Mouse (Mus musculus): ENCODE results near the gene Fam81a. TPM values are rescaled to one million over a fixed set of nuclear protein-coding genes. Genes with fewer than 3 reads are reported as not detected.

The Fam81a gene
- total and polyA plus RNA-seq, 3 experiments, result 0.13 TPM; not detected in 2

- no peak overlapping the region for H3K27ac ChIP-seq (ENCODE audit: insufficient read depth, low read depth)
- no peak overlapping the region for H3K4me2 ChIP-seq (ENCODE audit: insufficient read depth, low read depth, poor library complexity, severe bottlenecking)
- no peaks in the 10 kb centered on the region for H3K9me3 ChIP-seq (replicated peaks; ENCODE audit: low read length)
- H3K36me3 ChIP-seq (replicated peaks in 1 of 2; ENCODE audit: control insufficient read depth in 1 of 2, insufficient read depth in 1 of 2, low read length in 1 of 2), result no peaks in the 10 kb centered on the region
- no peak for DNase-seq (ENCODE audit: extremely low read depth)
- H3K4me3 ChIP-seq (replicated peaks in 1 of 3; ENCODE audit: low read depth in 2 of 3, low read length in 2 of 3, poor library complexity in 1 of 3), result no peak overlapping the region
- TF ChIP-seq MAZ (IDR thresholded peaks at IDR 0.05; ENCODE audit: low read depth, low read length) (no peak), MYC (IDR thresholded peaks at IDR 0.05; ENCODE audit: low read depth, low read length) (no peak), GABPA (IDR thresholded peaks at IDR 0.05; ENCODE audit: insufficient replicate concordance, low read depth, low read length) (no peak), SIN3A (IDR thresholded peaks at IDR 0.05; ENCODE audit: low read length) (no peak), CHD1 (IDR thresholded peaks at IDR 0.05; ENCODE audit: low read depth, low read length) (no peak), TBP (conservative IDR thresholded peaks at IDR 0.05; ENCODE audit: low read depth, low read length) (no peak), NELFE (IDR thresholded peaks at IDR 0.05; ENCODE audit: low read depth, low read length) (no peak), POLR2AphosphoS2 (IDR thresholded peaks at IDR 0.05; ENCODE audit: low read depth, low read length) (no peak)
- peaks cover 5 to 31% of the 10 kb centered on the region in 2 experiments; a peak in 3 of 4 replicates for H3K4me1 ChIP-seq (ENCODE audit: control insufficient read depth in 1 of 2, insufficient read depth in 2 of 2)
- no peaks in the 10 kb centered on the region for H3K79me2 ChIP-seq (replicated peaks; ENCODE audit: control insufficient read depth, extremely low read depth, insufficient read depth, poor library complexity, severe bottlenecking)
- peaks cover 2% of the 10 kb centered on the region for H3K27me3 ChIP-seq (replicated peaks)
- no peak overlapping the region for H3K9ac ChIP-seq (ENCODE audit: insufficient read depth, low read depth)
- in situ Hi-C loops (cut with MboI; ENCODE audit: low pct_ligation_motif_present, low pct_unique_long_range_greater_than_20kb, low sequenced_read_pairs), result loop anchor here (5.0 kb wide), 1 partner anchor 51 kb away; no protein-coding TSS in a partner anchor
- dilution Hi-C loops (cut with MboI; ENCODE audit: extremely low pct_ligation_motif_present, extremely low pct_unique_long_range_greater_than_20kb, low sequenced_read_pairs), result no loop called here
Observed at GRCm38 (mm10) chr9:70078034-70078433, 64.3 kb downstream of the Fam81a start.

GRCm38 (mm10) chr9:70077170-70077569 lies 65.2 kb downstream of the Fam81a start:
- H3K27ac ChIP-seq (ENCODE audit: insufficient read depth, low read depth), result no peak overlapping the region
- in situ Hi-C loops (cut with MboI; ENCODE audit: low pct_ligation_motif_present, low pct_unique_long_range_greater_than_20kb, low sequenced_read_pairs) (loop anchor here (5.0 kb wide), 1 partner anchor 50 kb away; no protein-coding TSS in a partner anchor), dilution Hi-C loops (cut with MboI; ENCODE audit: extremely low pct_ligation_motif_present, extremely low pct_unique_long_range_greater_than_20kb, low sequenced_read_pairs) (no loop called here)
- no peak for TF ChIP-seq CHD2 (IDR thresholded peaks at IDR 0.05; ENCODE audit: low read length)
- no peak for TF ChIP-seq MYC (IDR thresholded peaks at IDR 0.05; ENCODE audit: low read depth, low read length)
- TF ChIP-seq EP300 (IDR thresholded peaks at IDR 0.05; ENCODE audit: low read length), result no peak
- TF ChIP-seq GABPA (IDR thresholded peaks at IDR 0.05; ENCODE audit: insufficient replicate concordance, low read depth, low read length), result no peak
- no peak for TF ChIP-seq RCOR1 (conservative IDR thresholded peaks at IDR 0.05; ENCODE audit: low read depth, low read length)
- H3K27me3 ChIP-seq (replicated peaks), result peaks cover 2% of the 10 kb centered on the region
- no peak overlapping the region for H3K4me3 ChIP-seq (replicated peaks in 1 of 3; ENCODE audit: low read depth in 2 of 3, low read length in 2 of 3, poor library complexity in 1 of 3)
- peaks cover 5 to 31% of the 10 kb centered on the region in 2 experiments; a peak in 3 of 4 replicates for H3K4me1 ChIP-seq (ENCODE audit: control insufficient read depth in 1 of 2, insufficient read depth in 2 of 2)
- DNase-seq (ENCODE audit: extremely low read depth), result no peak
- H3K9me3 ChIP-seq (replicated peaks; ENCODE audit: low read length), result no peaks in the 10 kb centered on the region
- no peak overlapping the region for H3K9ac ChIP-seq (ENCODE audit: insufficient read depth, low read depth)
- H3K36me3 ChIP-seq (replicated peaks in 1 of 2; ENCODE audit: control insufficient read depth in 1 of 2, insufficient read depth in 1 of 2, low read length in 1 of 2), result no peaks in the 10 kb centered on the region
- no peaks in the 10 kb centered on the region for H3K79me2 ChIP-seq (replicated peaks; ENCODE audit: control insufficient read depth, extremely low read depth, insufficient read depth, poor library complexity, severe bottlenecking)
- no peak overlapping the region for H3K4me2 ChIP-seq (ENCODE audit: insufficient read depth, low read depth, poor library complexity, severe bottlenecking)

DNA sequence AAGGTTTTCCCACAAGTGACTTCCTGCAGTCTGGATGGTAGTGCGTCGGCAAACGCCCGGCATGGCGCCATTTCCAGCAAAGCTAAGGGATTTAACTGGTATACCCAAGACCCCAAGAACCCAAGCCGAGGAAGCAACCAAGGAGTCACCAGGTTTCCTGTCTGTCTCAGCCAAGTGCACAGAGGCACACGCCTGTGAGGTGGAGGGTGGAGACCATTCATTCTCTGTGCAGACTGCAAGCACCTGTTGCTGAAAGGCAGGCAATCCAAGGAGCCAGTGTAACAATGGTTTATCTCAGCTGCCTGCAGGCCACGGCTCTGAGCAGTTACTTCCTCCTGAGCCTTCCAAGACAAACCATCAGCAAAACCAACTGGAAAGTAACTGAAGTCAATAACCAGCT lies 70.0 kb downstream of the Fam81a start:
- Histone ChIP-seq H3K9me3 (replicated peaks; ENCODE audit: low read length) (no peaks in the 10 kb centered on the region), H3K4me3 (replicated peaks in 1 of 3; ENCODE audit: low read depth in 2 of 3, low read length in 2 of 3, poor library complexity in 1 of 3) (no peak overlapping the region), H3K9ac (ENCODE audit: insufficient read depth, low read depth) (no peak overlapping the region), H3K36me3 (replicated peaks in 1 of 2; ENCODE audit: control insufficient read depth in 1 of 2, insufficient read depth in 1 of 2, low read length in 1 of 2) (no peaks in the 10 kb centered on the region), H3K4me1 (ENCODE audit: control insufficient read depth in 1 of 2, insufficient read depth in 2 of 2) (no peaks in the 10 kb centered on the region), H3K4me2 (ENCODE audit: insufficient read depth, low read depth, poor library complexity, severe bottlenecking) (no peak overlapping the region), H3K27me3 (replicated peaks) (peaks cover 2% of the 10 kb centered on the region), H3K79me2 (replicated peaks; ENCODE audit: control insufficient read depth, extremely low read depth, insufficient read depth, poor library complexity, severe bottlenecking) (no peaks in the 10 kb centered on the region), H3K27ac (ENCODE audit: insufficient read depth, low read depth) (no peak overlapping the region)
- TF ChIP-seq CTCF (conservative IDR thresholded peaks at IDR 0.05 in 1 of 2, IDR thresholded peaks at IDR 0.05 in 1 of 2; ENCODE audit: low read depth in 2 of 2, low read length in 2 of 2), result no peak
- TF ChIP-seq ZKSCAN1 (IDR thresholded peaks at IDR 0.05; ENCODE audit: borderline replicate concordance, low read depth, low read length), result no peak
- TF ChIP-seq MYC (IDR thresholded peaks at IDR 0.05; ENCODE audit: low read depth, low read length), result no peak
- in situ Hi-C loops (cut with MboI; ENCODE audit: low pct_ligation_motif_present, low pct_unique_long_range_greater_than_20kb, low sequenced_read_pairs) (no loop called here), dilution Hi-C loops (cut with MboI; ENCODE audit: extremely low pct_ligation_motif_present, extremely low pct_unique_long_range_greater_than_20kb, low sequenced_read_pairs) (no loop called here)
- DNase-seq (ENCODE audit: extremely low read depth), result no peak
